Mouse (Mus musculus) forebrain, embryonic 11.5 days (tissue): ENCODE results near the gene P2rx7. TPM values are rescaled to one million over a fixed set of nuclear protein-coding genes. Genes with fewer than 3 reads are reported as not detected.

Experiments used
- ATAC-seq: fragments of 200-750 bp; cut with Nextera tagmentation; replicated peaks from 2 replicates; pipeline ENCODE4 v1.8.0; 2017; ENCODE audit warnings: moderate TSS enrichment; ENCODE audit not compliant: low FRiP score
- DNase-seq: peaks from one replicate; pipeline ENCODE4 v3.0.0-alpha.2; 2017; ENCODE audit warnings: low spot score
- H3K27ac ChIP-seq: fragments of 300-500 bp; sonication (generic); 2 replicates; pipeline ENCODE4 v1.5.1; 2014; ENCODE audit warnings: low read depth, low read length
- H3K27me3 ChIP-seq: fragments of 300-500 bp; sonication (generic); 2 replicates; pipeline ENCODE4 v1.6.1; 2014; ENCODE audit warnings: mild to moderate bottlenecking, low read length, mixed read lengths; ENCODE audit not compliant: control insufficient read depth, insufficient read depth
- H3K36me3 ChIP-seq: fragments of 300-500 bp; sonication (generic); 2 replicates; pipeline ENCODE4 v1.6.1; 2014; ENCODE audit warnings: mild to moderate bottlenecking, low read length, moderate library complexity, mixed read lengths; ENCODE audit not compliant: control insufficient read depth, insufficient read depth
- H3K4me1 ChIP-seq: fragments of 300-500 bp; sonication (generic); replicated peaks from 2 replicates; pipeline ENCODE4 v1.6.1; 2014; ENCODE audit warnings: low read length, mixed read lengths; ENCODE audit not compliant: control insufficient read depth, insufficient read depth
- H3K4me2 ChIP-seq: fragments of 300-500 bp; sonication (generic); 2 replicates; pipeline ENCODE4 v1.6.1; 2014; ENCODE audit warnings: low read depth, mild to moderate bottlenecking, low read length, moderate library complexity, mixed read lengths; ENCODE audit not compliant: severe bottlenecking
- H3K4me3 ChIP-seq: fragments of 300-500 bp; sonication (generic); 2 replicates; pipeline ENCODE4 v1.5.1; 2014; ENCODE audit warnings: low read depth, low read length
- H3K9ac ChIP-seq: fragments of 300-500 bp; sonication (generic); 2 replicates; pipeline ENCODE4 v1.6.1; 2014; ENCODE audit warnings: low read length
- H3K9me3 ChIP-seq: fragments of 300-500 bp; sonication (generic); 2 replicates; pipeline ENCODE4 v1.6.1; 2016; ENCODE audit warnings: low read length, mixed read lengths; ENCODE audit not compliant: control insufficient read depth
- WGBS: fragments of 180-500 bp; shearing (Covaris S2); extraction: QIAGEN DNeasy Blood & Tissue Kit; methylation state at CpG from one replicate; pipeline ENCODE4 v1.1.7; 2014; 5-methylcytosine and 5-hydroxymethylcytosine counted together
- polyA plus RNA-seq: library from polyadenylated mRNA; unstranded; fragments of >200 nt; fragmentation: Nextera tagmentation; extraction: Ambion mirVana; gene quantifications from 2 replicates; pipeline ENCODE4 v1.2.1, GENCODE M21; 2014

Gene P2rx7
- 0.32 and 0.77 TPM in 2 replicates for polyA plus RNA-seq

DNA sequence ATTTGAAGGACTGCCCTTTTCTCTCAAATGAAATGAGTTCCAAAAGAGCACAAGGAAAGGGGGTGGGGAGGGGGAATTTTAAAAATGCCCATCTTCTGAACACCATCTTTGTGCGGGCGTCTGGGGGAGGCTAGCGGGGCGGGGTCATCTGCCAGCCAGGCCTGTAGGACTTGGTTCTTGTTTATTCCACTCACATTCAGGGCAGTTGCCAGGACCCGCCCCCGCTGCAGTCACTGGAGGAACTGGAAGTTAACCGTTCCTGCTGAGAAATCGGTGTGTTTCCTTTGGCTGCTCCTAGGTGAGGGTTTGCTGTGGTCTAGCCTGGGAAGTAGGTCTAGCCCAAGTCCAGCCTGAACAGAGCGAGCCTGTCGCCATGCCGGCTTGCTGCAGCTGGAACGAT lies at the start of gene P2rx7:
P2rx7 (plus strand) TSS at position 211 of the 400 bp plus-strand sequence.
- no peaks in the 10 kb centered on the region for H3K9me3 ChIP-seq
- no peaks in the 10 kb centered on the region for H3K36me3 ChIP-seq
- H3K4me3 ChIP-seq: no peak within 1 kb of the TSS
- 0 out of 2 replicates have a peak within 1 kb of the TSS, but pooled peaks have one; percentile 8 for H3K9ac ChIP-seq
- ATAC-seq (no peak), DNase-seq (no peak)
- H3K27me3 ChIP-seq: no peaks in the 10 kb centered on the region
- no peaks in the 10 kb centered on the region for H3K4me1 ChIP-seq
- 79% methylated on average over 12 of the region's 12 CpGs for WGBS
- H3K4me2 ChIP-seq: no peak within 1 kb of the TSS
- no peak within 1 kb of the TSS for H3K27ac ChIP-seq

DNA sequence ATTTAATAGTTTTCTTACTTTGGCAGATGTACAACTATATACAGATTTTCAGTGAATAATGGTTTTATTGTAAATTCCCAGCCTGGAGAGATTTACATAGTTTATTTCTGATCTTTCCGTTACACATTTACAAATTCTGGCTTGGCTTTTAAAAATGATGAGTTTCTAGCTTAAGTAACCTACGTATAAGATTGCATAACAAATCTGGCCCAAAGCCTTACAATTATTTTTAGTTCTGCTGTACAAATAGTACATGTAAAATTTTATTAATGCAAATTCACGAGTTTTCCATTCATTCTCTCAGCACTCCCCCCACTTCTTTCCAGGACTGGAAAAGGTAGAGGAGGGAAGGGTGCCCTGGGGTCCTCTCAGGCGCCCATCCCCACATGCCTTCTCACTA lies 48.2 kb upstream of the P2rx7 start:
- H3K4me2 ChIP-seq: no peak overlapping the region
- no peaks in the 10 kb centered on the region for H3K9me3 ChIP-seq
- H3K9ac ChIP-seq: no peak overlapping the region
- no peak overlapping the region for H3K27ac ChIP-seq
- no peaks in the 10 kb centered on the region for H3K4me1 ChIP-seq
- 94% methylated on average over 4 of the region's 4 CpGs for WGBS
- ATAC-seq: no peak
- H3K4me3 ChIP-seq: no peak overlapping the region
- H3K36me3 ChIP-seq: peaks cover 3% of the 10 kb centered on the region
- H3K27me3 ChIP-seq: no peaks in the 10 kb centered on the region
- no peak for DNase-seq

DNA sequence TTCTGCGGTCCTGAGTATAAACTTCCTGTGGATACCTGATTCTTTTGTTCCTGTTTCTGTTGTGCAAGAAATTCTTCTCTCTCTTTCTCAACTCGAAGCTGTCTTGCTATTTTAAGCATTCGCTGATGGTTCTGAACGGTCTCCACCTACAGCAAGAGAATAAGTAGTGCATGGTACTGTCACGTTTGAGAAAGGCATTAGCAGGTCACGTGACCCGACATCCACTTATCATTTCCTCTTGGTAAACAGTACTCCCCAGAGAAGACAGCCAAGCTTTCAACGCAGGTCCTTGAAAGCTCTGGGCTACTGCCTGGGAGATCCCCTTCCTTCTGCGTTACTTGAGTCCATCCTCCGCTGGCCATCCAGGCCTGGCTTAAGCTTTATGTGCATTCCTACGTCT lies 41.5 kb upstream of the P2rx7 start:
- 90% methylated on average over 11 of the region's 11 CpGs for WGBS
- H3K4me3 ChIP-seq: no peak overlapping the region
- H3K9ac ChIP-seq: no peak overlapping the region
- H3K4me1 ChIP-seq: no peaks in the 10 kb centered on the region
- H3K27me3 ChIP-seq: no peaks in the 10 kb centered on the region
- H3K36me3 ChIP-seq: peaks cover 6% of the 10 kb centered on the region
- no peaks in the 10 kb centered on the region for H3K9me3 ChIP-seq
- no peak overlapping the region for H3K27ac ChIP-seq
- DNase-seq (peak; percentile 27), ATAC-seq (no peak)
- H3K4me2 ChIP-seq: no peak overlapping the region

DNA sequence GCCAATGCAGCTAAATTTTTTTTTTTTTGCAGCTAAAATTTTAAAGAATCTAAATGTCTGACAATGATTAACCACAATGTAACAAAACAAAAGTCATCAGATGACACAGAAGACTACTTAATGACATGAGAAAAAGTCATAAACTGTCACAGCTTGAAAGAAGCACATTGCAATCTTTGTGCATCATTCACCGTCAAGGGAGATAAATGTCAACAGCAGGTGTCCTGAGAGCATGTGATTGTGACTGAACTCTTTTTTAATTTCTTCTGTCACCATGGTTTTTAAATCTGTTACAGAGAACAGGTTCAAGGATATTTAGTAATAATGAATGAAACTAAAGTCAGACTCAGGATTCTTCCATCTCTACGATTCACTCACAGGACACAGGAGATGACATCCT lies 38.8 kb upstream of the P2rx7 start:
- Histone ChIP-seq H3K36me3 (peaks cover 3% of the 10 kb centered on the region), H3K9me3 (no peaks in the 10 kb centered on the region), H3K27ac (no peak overlapping the region), H3K4me2 (no peak overlapping the region), H3K4me3 (no peak overlapping the region), H3K4me1 (no peaks in the 10 kb centered on the region), H3K9ac (no peak overlapping the region), H3K27me3 (no peaks in the 10 kb centered on the region)
- WGBS: 95% methylated on average over 2 of the region's 2 CpGs
- DNase-seq: peak; percentile 10
- no peak for ATAC-seq

DNA sequence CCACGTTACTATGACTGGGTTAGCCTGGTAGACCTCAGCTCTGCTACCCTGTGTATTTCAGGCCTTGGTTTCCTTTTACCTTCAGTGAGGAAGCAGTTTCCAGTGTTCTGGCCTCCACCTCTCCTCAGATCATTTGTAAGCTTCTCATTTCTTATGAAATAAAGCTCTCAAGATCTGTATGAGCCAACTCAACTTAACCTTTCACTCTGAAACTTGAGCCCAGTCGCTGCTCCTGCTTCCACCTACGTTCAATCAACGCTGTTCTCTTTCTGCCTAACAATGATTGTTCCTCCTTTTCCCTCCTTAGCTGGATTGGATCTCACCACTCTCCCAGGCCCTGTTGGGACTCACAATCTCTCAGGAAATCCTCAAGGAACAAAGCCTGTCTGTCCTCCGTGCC lies 32.1 kb upstream of the P2rx7 start:
- Histone ChIP-seq H3K27me3 (no peaks in the 10 kb centered on the region), H3K36me3 (no peaks in the 10 kb centered on the region; the same call in none of the 2 replicates), H3K4me1 (no peaks in the 10 kb centered on the region; the same call in 1 of the 2 replicates), H3K27ac (no peak overlapping the region), H3K4me2 (no peak overlapping the region), H3K9ac (no peak overlapping the region), H3K4me3 (no peak overlapping the region), H3K9me3 (no peaks in the 10 kb centered on the region)
- ATAC-seq (no peak), DNase-seq (no peak)
- WGBS: 70% methylated on average over 5 of the region's 5 CpGs

DNA sequence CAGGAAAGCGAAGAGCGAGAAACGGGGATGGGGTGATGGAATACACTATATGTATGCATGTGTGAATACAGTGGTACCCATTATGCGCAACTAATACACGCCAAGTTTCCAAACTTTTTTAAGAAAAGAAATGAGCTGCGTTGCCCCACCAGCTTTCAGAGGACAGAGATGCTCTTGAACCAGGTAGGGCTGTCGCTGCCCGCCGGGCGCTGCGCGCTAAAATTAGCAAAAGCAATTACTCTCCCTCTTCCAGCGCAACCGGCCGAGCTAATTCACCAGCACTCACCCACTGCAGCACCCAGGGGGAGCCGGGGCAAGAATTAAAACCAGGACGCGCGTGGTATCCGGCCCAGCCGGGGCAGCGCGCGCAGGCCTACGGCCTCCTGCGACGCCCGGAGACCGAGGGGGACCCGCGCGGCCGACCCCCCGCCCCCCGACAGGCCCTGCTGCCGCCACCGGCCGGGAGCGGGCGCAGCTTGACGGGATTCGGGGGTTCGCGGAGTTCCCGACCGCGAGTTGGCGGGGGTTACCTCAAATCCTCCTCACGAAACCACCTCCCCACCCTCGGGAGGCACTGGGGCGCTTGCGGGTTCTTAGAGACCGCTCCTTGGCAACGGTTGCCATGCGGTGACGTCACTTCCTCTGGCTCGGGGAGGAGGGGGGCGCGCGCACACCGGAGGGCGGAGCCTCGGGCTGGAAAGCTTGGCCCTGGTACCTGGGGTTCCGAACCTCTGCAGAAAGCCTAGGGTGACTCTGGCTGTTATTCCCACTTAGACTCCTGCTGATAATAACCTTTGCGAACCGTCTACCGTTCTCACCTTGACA lies 29.6 kb upstream of the P2rx7 start, which contains the start of gene Ift81:
Ift81 (minus strand) TSS at position 611 of the 825 bp plus-strand sequence.
- DNase-seq: peak; percentile 97

DNA sequence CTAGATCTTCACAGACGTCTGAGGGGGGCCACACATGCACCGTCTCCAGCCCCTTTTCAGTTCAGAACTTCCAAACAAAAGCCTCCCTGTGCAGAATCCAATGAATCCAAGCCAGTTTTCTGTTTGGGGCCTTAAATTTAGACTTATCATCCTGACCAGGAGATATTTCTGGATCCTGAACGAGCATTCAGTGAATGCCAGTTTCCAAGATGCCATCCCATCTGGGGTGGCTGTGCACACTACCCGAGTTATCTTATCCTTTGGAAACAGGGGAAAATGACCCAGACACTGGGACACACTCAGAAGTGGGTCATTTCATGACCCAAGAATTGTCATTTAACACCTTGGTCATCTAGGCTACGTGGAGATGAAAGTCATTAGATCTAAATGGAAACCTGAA lies 26.0 kb upstream of the P2rx7 start:
- ATAC-seq: no peak
- no peaks in the 10 kb centered on the region for H3K9me3 ChIP-seq
- peak; percentile 25 for DNase-seq
- no peaks in the 10 kb centered on the region for H3K36me3 ChIP-seq
- WGBS: 79% methylated on average over 5 of the region's 5 CpGs
- H3K9ac ChIP-seq: no peak overlapping the region
- no peak overlapping the region for H3K4me2 ChIP-seq
- H3K4me3 ChIP-seq: no peak overlapping the region
- no peak overlapping the region for H3K27ac ChIP-seq
- no peaks in the 10 kb centered on the region; the same call in 1 of the 2 replicates for H3K4me1 ChIP-seq
- H3K27me3 ChIP-seq: no peaks in the 10 kb centered on the region

More for the DNA sequence above, 29.6 kb upstream of the P2rx7 start, which contains the start of gene Ift81:
- Histone ChIP-seq H3K4me3 (peak within 1 kb of the TSS; percentile 87), H3K9ac (peak within 1 kb of the TSS; percentile 92), H3K36me3 (no peaks in the 10 kb centered on the region; the same call in 1 of the 2 replicates), H3K4me1 (no peaks in the 10 kb centered on the region; the same call in 1 of the 2 replicates), H3K27me3 (no peaks in the 10 kb centered on the region), H3K27ac (peak within 1 kb of the TSS; percentile 37; the same call in 1 of the 2 replicates), H3K9me3 (no peaks in the 10 kb centered on the region), H3K4me2 (peak within 1 kb of the TSS; percentile 76)
- WGBS: 2% methylated on average over 66 of the region's 67 CpGs
- ATAC-seq: peak; percentile 96

DNA sequence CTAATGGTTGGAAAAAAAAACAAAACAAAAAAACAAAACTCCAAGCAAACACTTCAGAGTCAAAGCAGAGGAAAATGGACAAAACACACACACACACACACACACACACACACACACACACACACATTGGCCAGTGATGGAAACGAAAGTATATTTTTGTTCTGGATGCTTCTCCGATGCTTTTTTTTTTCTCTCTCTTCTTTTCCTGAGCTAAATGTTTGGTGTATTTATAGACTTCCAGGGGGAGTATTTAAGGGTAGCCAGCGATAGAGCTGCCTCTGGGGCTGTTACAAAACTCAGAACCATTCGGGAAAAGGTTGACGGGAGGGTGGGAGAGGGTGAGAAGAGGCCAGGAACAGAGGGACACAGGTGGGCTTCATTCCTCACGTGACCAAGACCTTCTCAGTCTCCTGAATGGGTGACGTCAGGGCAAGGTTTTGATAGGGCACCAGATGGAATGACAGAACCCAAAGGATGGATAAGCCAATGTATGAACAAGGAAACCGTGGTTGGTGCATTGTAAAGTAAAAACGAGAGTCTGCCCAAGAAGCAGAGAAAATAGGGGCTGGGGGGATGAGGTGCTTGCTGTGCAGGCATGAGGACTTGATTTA lies 23.9 kb upstream of the P2rx7 start:
- H3K27ac ChIP-seq: no peak overlapping the region

More for the DNA sequence above, 23.9 kb upstream of the P2rx7 start:
- WGBS: 88% methylated on average over 9 of the region's 9 CpGs
- Histone ChIP-seq H3K4me1 (no peaks in the 10 kb centered on the region), H3K9me3 (no peaks in the 10 kb centered on the region), H3K36me3 (no peaks in the 10 kb centered on the region), H3K27me3 (no peaks in the 10 kb centered on the region), H3K9ac (no peak overlapping the region), H3K4me2 (no peak overlapping the region), H3K4me3 (no peak overlapping the region)
- ATAC-seq: no peak
- peak; percentile 20 for DNase-seq
